Mouse (Mus musculus): Measurements from ENCODE around the gene Rnasek. TPM values are rescaled to one million over a fixed set of nuclear protein-coding genes. Genes with fewer than 3 reads are reported as not detected.

The Rnasek gene
- polyA plus RNA-seq, 1 experiment from 2014 or later, result 534 TPM

GRCm38 (mm10) chr11:70199107-70199506 lies 40.5 kb downstream of the Rnasek start:
- Histone ChIP-seq H3K79me2 (ENCODE audit: inconsistent target) (no peaks in the 10 kb centered on the region), H3K36me3 (ENCODE audit: inconsistent target) (no peaks in the 10 kb centered on the region), H3K4me3 (ENCODE audit: inconsistent target) (no peak overlapping the region), H3K27ac (no peak overlapping the region)
- 94% methylated on average over 8 of the region's 8 CpGs for WGBS (ENCODE audit: missing documents)

GRCm38 (mm10) chr11:70198332-70198731 lies 41.3 kb downstream of the Rnasek start:
- H3K36me3 ChIP-seq (ENCODE audit: inconsistent target), result no peaks in the 10 kb centered on the region
- H3K79me2 ChIP-seq (ENCODE audit: inconsistent target), result no peaks in the 10 kb centered on the region
- peak overlapping the region; percentile 25 for H3K27ac ChIP-seq
- 8% methylated on average over 3 of the region's 3 CpGs for WGBS (ENCODE audit: missing documents)
- no peak overlapping the region for H3K4me3 ChIP-seq (ENCODE audit: inconsistent target)

- no peaks in the 10 kb centered on the region for H3K79me2 ChIP-seq (ENCODE audit: inconsistent target)
- no peaks in the 10 kb centered on the region for H3K36me3 ChIP-seq (ENCODE audit: inconsistent target)
- no peak overlapping the region for H3K4me3 ChIP-seq (ENCODE audit: inconsistent target)
- no peak overlapping the region for H3K27ac ChIP-seq
- WGBS (ENCODE audit: missing documents), result 75% methylated on average over 11 of the region's 11 CpGs
These were observed 46.0 kb downstream of the Rnasek start for GRCm38 (mm10) chr11:70193354-70194285.

- 75% methylated on average over 4 of the region's 4 CpGs for WGBS (ENCODE audit: missing documents)
- no peaks in the 10 kb centered on the region for H3K36me3 ChIP-seq (ENCODE audit: inconsistent target)
- H3K79me2 ChIP-seq (ENCODE audit: inconsistent target), result no peaks in the 10 kb centered on the region
- no peak overlapping the region for H3K4me3 ChIP-seq (ENCODE audit: inconsistent target)
- H3K27ac ChIP-seq, result no peak overlapping the region
These were observed 47.5 kb downstream of the Rnasek start for GRCm38 (mm10) chr11:70192157-70192556.

GRCm38 (mm10) chr11:70191188-70191587 lies 48.5 kb downstream of the Rnasek start:
- no peaks in the 10 kb centered on the region for H3K79me2 ChIP-seq (ENCODE audit: inconsistent target)
- WGBS (ENCODE audit: missing documents), result 82% methylated on average over 6 of the region's 6 CpGs
- no peak overlapping the region for H3K4me3 ChIP-seq (ENCODE audit: inconsistent target)
- H3K36me3 ChIP-seq (ENCODE audit: inconsistent target), result no peaks in the 10 kb centered on the region
- H3K27ac ChIP-seq, result peak overlapping the region; percentile 12; the same call in 1 of the 2 replicates

- H3K27ac ChIP-seq, result no peak overlapping the region
- H3K36me3 ChIP-seq (ENCODE audit: inconsistent target), result no peaks in the 10 kb centered on the region
- no peak overlapping the region for H3K4me3 ChIP-seq (ENCODE audit: inconsistent target)
- 93% methylated on average over 28 of the region's 28 CpGs for WGBS (ENCODE audit: missing documents)
- no peaks in the 10 kb centered on the region for H3K79me2 ChIP-seq (ENCODE audit: inconsistent target)
These were observed 50.1 kb downstream of the Rnasek start for GRCm38 (mm10) chr11:70189319-70190134.

Other genes with a start within 250 kb of the Rnasek start
- 791 to 1,264 TPM (median 1,032 TPM) in 3 replicates for gene Gabarap, start 248.7 kb downstream of the Rnasek start, polyA plus RNA-seq (2018)
- 62.4 to 122 TPM (median 77.3 TPM) in 3 replicates for gene Phf23, start 244.1 kb downstream of the Rnasek start, polyA plus RNA-seq (2018)
- gene Dvl2, start 239.2 kb downstream of the Rnasek start, polyA plus RNA-seq (2018), result 10.8 to 21.7 TPM (median 11.8 TPM) in 3 replicates
- 31.8 to 39.7 TPM (median 37.2 TPM) in 3 replicates for gene Acadvl, start 224.4 kb downstream of the Rnasek start, polyA plus RNA-seq (2018)
- gene Dlg4, start 222.9 kb downstream of the Rnasek start, polyA plus RNA-seq (2018), result 4.4 to 6.6 TPM (median 4.6 TPM) in 3 replicates
- not detected in 3 replicates for gene Asgr1, start 185.8 kb downstream of the Rnasek start, polyA plus RNA-seq (2018)
- gene Asgr2, start 147.2 kb downstream of the Rnasek start, polyA plus RNA-seq (2018), result 1.5 to 3.4 TPM in 2 of 3 replicates, not detected in the other
- 1.6 to 5.1 TPM (median 3.1 TPM) in 3 replicates for gene Mgl2, start 109.5 kb downstream of the Rnasek start, polyA plus RNA-seq (2018)
- 10.4 to 103 TPM (median 37.8 TPM) in 3 replicates for gene Clec10a, start 83.6 kb downstream of the Rnasek start, polyA plus RNA-seq (2018)
- gene Slc16a11, start 27.1 kb downstream of the Rnasek start, polyA plus RNA-seq (2018), result not detected in 3 replicates
- 7.4 to 12.5 TPM (median 10.7 TPM) in 3 replicates for gene Slc16a13, start 18.8 kb downstream of the Rnasek start, polyA plus RNA-seq (2018)
- gene Bcl6b, start 10.0 kb downstream of the Rnasek start, polyA plus RNA-seq (2018), result 0.14 TPM in 1 of 3 replicates, not detected in the others
- 55.0 to 61.6 TPM (median 59.2 TPM) in 3 replicates for gene 0610010K14Rik, start 1.9 kb downstream of the Rnasek start, polyA plus RNA-seq (2018)
- gene Gm21988, start within 50 bp of the Rnasek start, polyA plus RNA-seq (2018), result 2.6 to 6.0 TPM (median 4.8 TPM) in 3 replicates
- gene Alox12, start 15.5 kb upstream of the Rnasek start, polyA plus RNA-seq (2018), result 0.09 to 0.95 TPM (median 0.17 TPM) in 3 replicates
- gene Alox12e, start 82.8 kb upstream of the Rnasek start, polyA plus RNA-seq (2018), result not detected in 3 replicates
- not detected in 3 replicates for gene Alox15, start 112.2 kb upstream of the Rnasek start, polyA plus RNA-seq (2018)
- gene Pelp1, start 170.2 kb upstream of the Rnasek start, polyA plus RNA-seq (2018), result 16.8 to 21.8 TPM (median 20.3 TPM) in 3 replicates
- 230 to 319 TPM (median 312 TPM) in 3 replicates for gene Arrb2, start 192.8 kb upstream of the Rnasek start, polyA plus RNA-seq (2018)
- gene Med11, start 212.1 kb upstream of the Rnasek start, polyA plus RNA-seq (2018), result 29.8 to 44.9 TPM (median 39.4 TPM) in 3 replicates
- 2.4 to 5.2 TPM (median 4.4 TPM) in 3 replicates for gene Zmynd15, start 219.6 kb upstream of the Rnasek start, polyA plus RNA-seq (2018)
- 84.4 to 133 TPM (median 111 TPM) in 3 replicates for gene Cxcl16, start 220.1 kb upstream of the Rnasek start, polyA plus RNA-seq (2018)